Mouse (Mus musculus) forebrain, embryonic 11.5 days (tissue): ENCODE measurements at regions not wholly inside any gene's neighbourhood (a gene's known extent, or its start where the extent isn't known, plus 50 kb on each side); places are given as distances from the start of the nearest gene placed in this dataset.

ENCODE experiments used
- ATAC-seq: fragments of 200-750 bp; cut with Nextera tagmentation; replicated peaks from 2 replicates; pipeline ENCODE4 v1.8.0; 2017; ENCODE audit warnings: moderate TSS enrichment; ENCODE audit not compliant: low FRiP score
- DNase-seq: peaks from one replicate; pipeline ENCODE4 v3.0.0-alpha.2; 2017; ENCODE audit warnings: low spot score
- H3K27ac ChIP-seq: fragments of 300-500 bp; sonication (generic); 2 replicates; pipeline ENCODE4 v1.5.1; 2014; ENCODE audit warnings: low read depth, low read length
- H3K27me3 ChIP-seq: fragments of 300-500 bp; sonication (generic); 2 replicates; pipeline ENCODE4 v1.6.1; 2014; ENCODE audit warnings: mild to moderate bottlenecking, low read length, mixed read lengths; ENCODE audit not compliant: control insufficient read depth, insufficient read depth
- H3K36me3 ChIP-seq: fragments of 300-500 bp; sonication (generic); 2 replicates; pipeline ENCODE4 v1.6.1; 2014; ENCODE audit warnings: mild to moderate bottlenecking, low read length, moderate library complexity, mixed read lengths; ENCODE audit not compliant: control insufficient read depth, insufficient read depth
- H3K4me1 ChIP-seq: fragments of 300-500 bp; sonication (generic); replicated peaks from 2 replicates; pipeline ENCODE4 v1.6.1; 2014; ENCODE audit warnings: low read length, mixed read lengths; ENCODE audit not compliant: control insufficient read depth, insufficient read depth
- H3K4me2 ChIP-seq: fragments of 300-500 bp; sonication (generic); 2 replicates; pipeline ENCODE4 v1.6.1; 2014; ENCODE audit warnings: low read depth, mild to moderate bottlenecking, low read length, moderate library complexity, mixed read lengths; ENCODE audit not compliant: severe bottlenecking
- H3K4me3 ChIP-seq: fragments of 300-500 bp; sonication (generic); 2 replicates; pipeline ENCODE4 v1.5.1; 2014; ENCODE audit warnings: low read depth, low read length
- H3K9ac ChIP-seq: fragments of 300-500 bp; sonication (generic); 2 replicates; pipeline ENCODE4 v1.6.1; 2014; ENCODE audit warnings: low read length
- H3K9me3 ChIP-seq: fragments of 300-500 bp; sonication (generic); 2 replicates; pipeline ENCODE4 v1.6.1; 2016; ENCODE audit warnings: low read length, mixed read lengths; ENCODE audit not compliant: control insufficient read depth
- WGBS: fragments of 180-500 bp; shearing (Covaris S2); extraction: QIAGEN DNeasy Blood & Tissue Kit; methylation state at CpG from one replicate; pipeline ENCODE4 v1.1.7; 2014; 5-methylcytosine and 5-hydroxymethylcytosine counted together

DNA sequence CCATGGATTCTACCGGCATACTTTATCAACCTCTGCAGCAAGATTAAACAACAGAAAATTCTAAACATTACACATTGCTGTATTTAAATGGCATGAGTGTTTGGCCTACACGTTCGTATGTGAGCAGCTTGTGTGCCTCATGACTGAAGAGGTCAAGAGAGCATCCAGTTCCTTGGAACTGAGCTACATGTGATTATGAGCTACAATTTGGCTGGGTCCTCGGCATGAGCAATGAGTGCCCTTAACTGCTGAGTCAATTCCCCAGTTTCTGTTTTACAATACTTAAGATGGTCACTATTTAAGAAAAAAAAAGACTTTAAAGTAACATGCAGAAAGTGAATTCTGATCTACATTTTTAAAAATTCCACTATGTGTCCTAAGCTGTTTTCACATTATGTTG lies 338.4 kb upstream of the Gpc6 start:
- H3K9ac ChIP-seq, result no peak overlapping the region
- no peaks in the 10 kb centered on the region for H3K36me3 ChIP-seq
- no peaks in the 10 kb centered on the region for H3K4me1 ChIP-seq
- 91% methylated on average over 4 of the region's 4 CpGs for WGBS
- H3K9me3 ChIP-seq, result no peaks in the 10 kb centered on the region
- DNase-seq (no peak), ATAC-seq (no peak)
- no peak overlapping the region for H3K4me3 ChIP-seq
- H3K27me3 ChIP-seq, result no peaks in the 10 kb centered on the region
- H3K4me2 ChIP-seq, result no peak overlapping the region
- no peak overlapping the region for H3K27ac ChIP-seq

DNA sequence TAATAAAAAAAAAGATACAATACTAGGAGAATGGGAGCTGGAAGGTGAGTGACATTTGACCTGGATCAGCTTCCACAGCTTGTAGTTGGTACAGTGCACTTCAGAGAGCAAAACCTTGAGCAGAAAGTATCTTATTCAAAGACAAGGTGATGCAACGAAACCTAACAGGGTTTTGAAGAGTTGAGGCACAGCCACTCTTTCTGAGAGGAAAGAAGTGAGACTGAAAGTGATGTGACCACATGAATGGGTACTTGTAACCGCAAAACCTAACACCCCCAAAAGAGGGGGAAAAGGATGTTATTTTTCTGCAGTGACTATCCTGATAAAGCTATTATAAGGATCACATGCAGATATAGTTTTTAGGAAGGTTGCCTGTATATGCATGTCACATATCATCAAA lies 335.6 kb upstream of the Gpc6 start:
- no peak overlapping the region for H3K4me2 ChIP-seq
- no peaks in the 10 kb centered on the region for H3K36me3 ChIP-seq
- no peak overlapping the region for H3K27ac ChIP-seq
- H3K4me3 ChIP-seq, result no peak overlapping the region
- DNase-seq (no peak), ATAC-seq (no peak)
- H3K9me3 ChIP-seq, result no peaks in the 10 kb centered on the region
- H3K27me3 ChIP-seq, result no peaks in the 10 kb centered on the region
- 88% methylated on average over 2 of the region's 2 CpGs for WGBS
- H3K9ac ChIP-seq, result no peak overlapping the region
- no peaks in the 10 kb centered on the region for H3K4me1 ChIP-seq

DNA sequence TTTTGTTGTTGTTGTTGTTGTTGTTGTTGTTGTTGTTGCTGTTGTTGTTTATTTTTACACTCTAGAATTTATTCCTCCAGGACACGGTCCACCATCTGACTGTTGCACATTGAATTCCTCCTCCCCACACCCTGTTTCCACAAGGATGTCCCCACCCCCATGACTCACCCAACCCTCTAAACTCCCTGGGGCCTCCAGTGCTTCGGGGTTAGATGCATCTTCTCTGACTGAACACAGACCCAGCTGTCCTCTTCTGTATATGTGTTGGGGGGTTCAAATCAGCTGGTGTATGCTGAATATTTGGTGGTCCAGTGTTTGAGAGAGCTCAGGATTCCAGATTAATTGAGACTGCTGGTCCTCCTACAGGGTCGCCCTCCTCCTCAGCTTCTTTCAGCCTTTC lies 335.0 kb upstream of the Gpc6 start:
- 85% methylated on average over 3 of the region's 3 CpGs for WGBS

DNA sequence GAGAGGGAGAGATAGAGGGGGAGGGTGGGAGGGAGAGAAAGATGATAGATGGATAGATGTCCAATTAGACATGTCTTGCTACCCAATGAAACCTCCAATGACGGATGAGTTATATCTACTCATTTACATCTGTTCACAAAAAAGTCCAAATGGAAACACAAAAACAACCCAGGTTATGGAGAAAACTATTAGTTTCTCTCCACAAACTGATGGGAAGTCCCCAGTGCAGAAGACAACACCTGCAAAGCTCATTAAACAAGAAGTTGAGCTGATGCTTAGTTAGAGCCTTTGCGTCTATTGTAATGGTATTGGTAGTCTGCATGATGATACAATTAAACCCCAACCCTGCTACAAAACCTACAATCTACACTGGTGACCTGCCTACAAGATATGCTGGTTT lies 317.0 kb upstream of the Gpc6 start:
- no peak overlapping the region for H3K4me2 ChIP-seq
- no peak overlapping the region for H3K27ac ChIP-seq
- no peak overlapping the region for H3K9ac ChIP-seq
- H3K36me3 ChIP-seq, result no peaks in the 10 kb centered on the region
- ATAC-seq, result no peak
- 93% methylated on average over 2 of the region's 2 CpGs for WGBS
- no peaks in the 10 kb centered on the region for H3K4me1 ChIP-seq
- H3K4me3 ChIP-seq, result no peak overlapping the region
- no peak for DNase-seq
- H3K9me3 ChIP-seq, result no peaks in the 10 kb centered on the region
- H3K27me3 ChIP-seq, result no peaks in the 10 kb centered on the region

More for the DNA sequence above, 335.0 kb upstream of the Gpc6 start:
- DNase-seq (no peak), ATAC-seq (0 out of 2 replicates have a peak, but pooled peaks have one; percentile 36)
- H3K4me3 ChIP-seq, result no peak overlapping the region
- no peak overlapping the region for H3K4me2 ChIP-seq
- H3K9ac ChIP-seq, result no peak overlapping the region
- H3K4me1 ChIP-seq, result no peaks in the 10 kb centered on the region
- no peaks in the 10 kb centered on the region for H3K9me3 ChIP-seq
- H3K36me3 ChIP-seq, result no peaks in the 10 kb centered on the region
- no peaks in the 10 kb centered on the region for H3K27me3 ChIP-seq
- no peak overlapping the region for H3K27ac ChIP-seq

DNA sequence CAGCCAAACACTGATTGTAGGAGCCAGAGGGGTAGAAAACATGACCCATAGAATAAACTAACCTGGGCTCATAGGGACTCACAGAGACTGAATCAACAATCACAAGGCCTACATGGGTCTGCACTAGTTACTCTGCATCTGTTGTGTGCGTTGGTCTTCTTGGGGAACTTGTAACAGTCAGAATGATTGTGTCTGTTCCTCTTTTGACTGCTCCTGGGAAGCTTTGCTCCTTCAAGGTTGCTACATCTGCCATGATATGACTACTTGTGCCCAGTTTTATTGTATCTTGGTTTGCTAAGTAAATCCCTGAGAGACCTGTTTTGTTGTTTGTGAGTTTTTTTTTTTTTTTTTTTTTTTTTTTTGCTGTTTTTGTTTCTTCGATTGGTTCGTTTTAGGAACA lies 313.9 kb upstream of the Gpc6 start:
- H3K4me3 ChIP-seq, result no peak overlapping the region
- no peak for DNase-seq
- no peak overlapping the region for H3K9ac ChIP-seq
- no peaks in the 10 kb centered on the region for H3K4me1 ChIP-seq
- no peaks in the 10 kb centered on the region for H3K27me3 ChIP-seq
- no peak for ATAC-seq
- 88% methylated on average over 3 of the region's 3 CpGs for WGBS
- H3K4me2 ChIP-seq, result no peak overlapping the region
- no peaks in the 10 kb centered on the region for H3K36me3 ChIP-seq
- H3K27ac ChIP-seq, result no peak overlapping the region
- no peaks in the 10 kb centered on the region for H3K9me3 ChIP-seq

DNA sequence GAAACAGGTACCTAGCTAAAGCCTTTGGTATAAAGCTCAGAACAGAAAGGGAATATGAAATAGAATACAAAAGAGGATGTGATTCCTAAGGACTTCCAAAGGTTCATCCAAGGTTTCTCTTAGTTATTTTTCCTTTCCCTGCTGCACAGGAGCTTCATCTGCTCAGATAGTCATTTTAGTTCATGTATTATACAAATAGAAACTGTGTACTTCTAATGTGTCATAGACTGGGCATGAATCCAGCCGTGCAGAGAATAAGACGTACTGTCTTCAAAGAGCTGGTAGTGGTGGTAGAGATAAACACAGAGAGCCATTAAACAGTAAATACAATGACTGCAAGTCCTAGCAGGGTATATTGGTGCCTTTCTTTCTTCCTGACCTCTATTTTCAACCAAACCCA lies 292.9 kb upstream of the Gpc6 start:
- H3K27me3 ChIP-seq, result no peaks in the 10 kb centered on the region
- H3K36me3 ChIP-seq, result no peaks in the 10 kb centered on the region
- H3K4me3 ChIP-seq, result no peak overlapping the region
- 88% methylated on average over 2 of the region's 2 CpGs for WGBS
- H3K27ac ChIP-seq, result no peak overlapping the region
- no peaks in the 10 kb centered on the region for H3K9me3 ChIP-seq
- H3K4me2 ChIP-seq, result no peak overlapping the region
- H3K4me1 ChIP-seq, result no peaks in the 10 kb centered on the region
- DNase-seq (no peak), ATAC-seq (no peak)
- no peak overlapping the region for H3K9ac ChIP-seq

DNA sequence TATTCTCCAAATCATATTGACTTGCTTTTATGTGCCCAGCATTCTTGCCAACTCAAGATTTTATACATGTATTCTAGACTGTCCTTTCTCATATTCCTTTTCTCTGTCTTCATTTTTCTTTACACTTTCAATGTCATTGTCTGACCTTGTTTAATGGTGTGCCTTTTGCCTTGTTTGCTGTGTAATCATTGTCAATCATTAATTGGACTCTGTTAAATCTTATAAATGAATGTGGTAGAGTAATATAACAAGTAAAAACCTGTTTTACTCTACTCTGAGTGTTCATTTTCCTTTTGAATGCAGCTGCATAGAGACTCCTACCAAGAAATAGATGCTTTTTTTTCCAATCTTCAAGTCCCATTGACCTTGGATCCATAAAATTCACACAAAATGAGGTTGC lies 283.0 kb upstream of the Gpc6 start:
- H3K36me3 ChIP-seq, result no peaks in the 10 kb centered on the region
- no peak overlapping the region for H3K27ac ChIP-seq
- H3K9ac ChIP-seq, result no peak overlapping the region
- H3K9me3 ChIP-seq, result no peaks in the 10 kb centered on the region
- H3K4me3 ChIP-seq, result no peak overlapping the region
- no peak overlapping the region for H3K4me2 ChIP-seq
- no peak for DNase-seq
- H3K4me1 ChIP-seq, result no peaks in the 10 kb centered on the region
- no peaks in the 10 kb centered on the region for H3K27me3 ChIP-seq
- no peak for ATAC-seq

DNA sequence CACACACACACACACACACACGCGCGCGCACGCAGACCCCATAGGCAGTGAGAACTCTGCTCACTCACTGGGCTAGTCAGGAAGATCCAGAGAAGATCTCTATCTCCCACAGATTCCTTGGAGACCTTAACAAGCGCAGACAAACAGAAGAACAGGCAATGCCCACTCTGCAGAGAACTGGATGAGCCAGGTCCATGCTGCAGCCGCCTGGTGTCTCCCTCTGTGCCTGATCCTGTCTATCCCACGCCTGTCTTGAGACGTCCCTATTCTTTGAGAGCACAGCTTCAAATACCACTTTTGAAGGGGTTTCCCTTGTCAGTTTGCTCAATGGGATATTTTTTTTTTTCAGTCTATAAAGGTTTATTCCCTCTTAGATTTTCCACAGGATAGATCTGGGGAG lies 273.2 kb upstream of the Gpc6 start:
- no peak for ATAC-seq
- no peaks in the 10 kb centered on the region for H3K36me3 ChIP-seq
- H3K4me3 ChIP-seq, result no peak overlapping the region
- no peak overlapping the region for H3K9ac ChIP-seq
- no peaks in the 10 kb centered on the region for H3K4me1 ChIP-seq
- no peaks in the 10 kb centered on the region for H3K9me3 ChIP-seq
- no peak overlapping the region for H3K4me2 ChIP-seq
- H3K27me3 ChIP-seq, result no peaks in the 10 kb centered on the region
- H3K27ac ChIP-seq, result no peak overlapping the region
- DNase-seq, result no peak
- 89% methylated on average over 9 of the region's 9 CpGs for WGBS

DNA sequence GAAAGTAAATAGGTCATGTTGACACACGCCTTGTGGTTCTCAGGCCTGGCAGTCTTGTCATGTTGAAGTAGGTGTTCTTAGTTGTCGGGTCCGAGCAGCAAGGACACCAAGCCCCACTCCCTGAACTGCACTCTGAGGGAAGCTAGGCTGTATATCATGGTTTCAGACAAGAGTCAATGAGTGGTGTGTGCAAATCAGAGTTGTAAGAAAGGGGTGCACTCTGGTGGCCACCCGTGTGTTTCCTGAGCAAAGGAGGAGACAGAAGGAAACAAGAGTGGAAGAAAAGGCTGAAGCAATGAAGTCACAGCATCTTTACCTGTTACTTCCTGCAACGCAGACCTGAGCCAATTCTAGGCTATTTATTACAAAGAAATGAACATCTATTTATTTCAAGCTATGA lies 241.2 kb upstream of the Gpc6 start:
- WGBS, result 89% methylated on average over 5 of the region's 5 CpGs
- H3K4me3 ChIP-seq, result no peak overlapping the region
- H3K4me2 ChIP-seq, result no peak overlapping the region
- H3K9ac ChIP-seq, result no peak overlapping the region
- H3K36me3 ChIP-seq, result no peaks in the 10 kb centered on the region
- no peaks in the 10 kb centered on the region for H3K4me1 ChIP-seq
- H3K27ac ChIP-seq, result no peak overlapping the region
- ATAC-seq (no peak), DNase-seq (no peak)
- H3K27me3 ChIP-seq, result no peaks in the 10 kb centered on the region
- H3K9me3 ChIP-seq, result no peaks in the 10 kb centered on the region
